Comparison of ENCODE assay signal across 16 mouse cellular contexts in the genomic region with DNA sequence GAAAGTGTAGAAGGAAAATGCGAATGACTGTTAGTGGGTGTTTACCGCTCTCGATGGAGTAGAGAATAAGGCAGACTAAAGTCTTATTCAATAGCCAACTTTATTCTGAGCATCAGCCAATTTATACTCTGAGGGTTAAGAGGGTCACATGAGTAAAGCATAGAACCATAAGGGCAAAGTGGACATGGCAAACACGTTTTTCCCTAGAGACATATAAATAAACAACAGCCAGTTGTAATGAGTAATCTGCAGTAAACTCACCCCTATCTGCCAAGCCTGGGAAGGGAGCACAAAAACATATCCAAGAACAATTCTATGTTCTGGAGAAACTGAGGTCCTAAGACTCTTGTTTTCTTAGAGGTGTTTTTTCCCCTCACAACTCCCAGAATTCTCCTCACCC.
"Had no signal": no experiment of that assay in that cellular context is flagged by ENCODE, and none has a peak within 500 bp of the region (broad histone marks: within the 10 kb centered on the region; RNA-seq: fewer than 3 reads in every experiment).

No protein-coding gene starts in this region.

- DNase-seq: heart, postnatal 10 days; heart, postnatal 14 days; heart, postnatal 36 days; heart, postnatal 4 days; kidney, adult 11 months; kidney, adult 18-20 months; kidney, adult 2 months; kidney, adult 8-10 months; kidney, adult 9 months; kidney, postnatal 10 days; kidney, postnatal 14 days; kidney, postnatal 25 days; kidney, postnatal 36 days; kidney, postnatal 4 days; layer of hippocampus, adult 9-11 months; layer of hippocampus, postnatal 36 days had no signal
